Mouse (Mus musculus) heart, embryonic 10.5 days (tissue): ENCODE measurements around the gene Id3. TPM values are rescaled to one million over a fixed set of nuclear protein-coding genes. Genes with fewer than 3 reads are reported as not detected.

Source experiments
- DNase-seq: peaks from one replicate; pipeline ENCODE4 v3.0.0-alpha.2; 2017; ENCODE audit warnings: low spot score
- H3K27ac ChIP-seq: fragments of 300-500 bp; sonication (generic); 2 replicates; pipeline ENCODE4 v1.5.1; 2016; ENCODE audit warnings: mild to moderate bottlenecking
- H3K27me3 ChIP-seq: fragments of 300-500 bp; sonication (generic); 2 replicates; pipeline ENCODE4 v1.6.1; 2016; ENCODE audit warnings: mild to moderate bottlenecking; ENCODE audit not compliant: poor library complexity, insufficient read depth, severe bottlenecking
- H3K36me3 ChIP-seq: fragments of 300-500 bp; sonication (generic); 2 replicates; pipeline ENCODE4 v1.6.1; 2016; ENCODE audit warnings: mild to moderate bottlenecking, moderate library complexity
- H3K4me1 ChIP-seq: fragments of 300-500 bp; sonication (generic); 2 replicates; pipeline ENCODE4 v1.6.1; 2016; ENCODE audit warnings: mild to moderate bottlenecking
- H3K4me3 ChIP-seq: fragments of 300-500 bp; sonication (generic); 2 replicates; pipeline ENCODE4 v1.5.1; 2016; ENCODE audit warnings: mild to moderate bottlenecking, moderate library complexity
- H3K9me3 ChIP-seq: fragments of 300-500 bp; sonication (generic); 2 replicates; pipeline ENCODE4 v1.6.1; 2016; ENCODE audit warnings: mild to moderate bottlenecking, moderate library complexity
- WGBS: fragments of 180-500 bp; shearing (Covaris S2); methylation state at CpG from one replicate; pipeline ENCODE4 v1.1.7; 2016; 5-methylcytosine and 5-hydroxymethylcytosine counted together
- polyA plus RNA-seq: library from polyadenylated mRNA; unstranded; fragments of >200 nt; fragmentation: Nextera tagmentation; extraction: Ambion mirVana; gene quantifications from 2 replicates; pipeline ENCODE4 v1.2.1, GENCODE M21; 2016

The Id3 gene
- polyA plus RNA-seq, 1 experiment from 2014 or later, result 492 TPM

- H3K36me3 ChIP-seq, result no peaks in the 10 kb centered on the region
- peaks cover 4% of the 10 kb centered on the region; the same call in 1 of the 2 replicates for H3K9me3 ChIP-seq
- 50% methylated on average over 13 of the region's 13 CpGs for WGBS
- no peak for DNase-seq
- H3K4me3 ChIP-seq, result no peak overlapping the region
- no peak overlapping the region for H3K27ac ChIP-seq
- no peaks in the 10 kb centered on the region for H3K27me3 ChIP-seq
- H3K4me1 ChIP-seq, result peaks cover 37% of the 10 kb centered on the region
These were observed 15.6 kb upstream of the Id3 start for GRCm38 (mm10) chr4:136127670-136128069.

- 0 out of 2 replicates have a peak overlapping the region, but pooled peaks have one; percentile 32 for H3K27ac ChIP-seq
- H3K27me3 ChIP-seq, result no peaks in the 10 kb centered on the region
- peaks cover 4% of the 10 kb centered on the region; the same call in 1 of the 2 replicates for H3K9me3 ChIP-seq
- 67% methylated on average over 1 of the region's 1 CpGs for WGBS
- no peak for DNase-seq
- H3K4me3 ChIP-seq, result no peak overlapping the region
- H3K4me1 ChIP-seq, result peaks cover 45% of the 10 kb centered on the region
- no peaks in the 10 kb centered on the region for H3K36me3 ChIP-seq
These were observed 13.5 kb upstream of the Id3 start for GRCm38 (mm10) chr4:136129842-136130241.

- H3K27me3 ChIP-seq, result no peaks in the 10 kb centered on the region
- no peaks in the 10 kb centered on the region for H3K36me3 ChIP-seq
- H3K4me1 ChIP-seq, result peaks cover 49% of the 10 kb centered on the region
- no peak for DNase-seq
- H3K4me3 ChIP-seq, result peak overlapping the region; percentile 65
- peak overlapping the region; percentile 97 for H3K27ac ChIP-seq
- WGBS, result 13% methylated on average over 9 of the region's 9 CpGs
- peaks cover 4% of the 10 kb centered on the region; the same call in 1 of the 2 replicates for H3K9me3 ChIP-seq
These were observed 9.5 kb upstream of the Id3 start for GRCm38 (mm10) chr4:136133801-136134200.

- Histone ChIP-seq H3K4me3 (peak overlapping the region; percentile 65), H3K4me1 (peaks cover 56% of the 10 kb centered on the region), H3K9me3 (peaks cover 4% of the 10 kb centered on the region; the same call in 1 of the 2 replicates), H3K36me3 (no peaks in the 10 kb centered on the region), H3K27me3 (no peaks in the 10 kb centered on the region), H3K27ac (peak overlapping the region; percentile 97)
- 0% methylated on average over 15 of the region's 15 CpGs for WGBS
- DNase-seq, result peak; percentile 85
These were observed 8.8 kb upstream of the Id3 start for GRCm38 (mm10) chr4:136134418-136134977.

- Histone ChIP-seq H3K36me3 (no peaks in the 10 kb centered on the region), H3K27ac (peak overlapping the region; percentile 97), H3K4me1 (peaks cover 62% of the 10 kb centered on the region), H3K4me3 (peak overlapping the region; percentile 65), H3K27me3 (no peaks in the 10 kb centered on the region), H3K9me3 (no peaks in the 10 kb centered on the region)
- WGBS, result 1% methylated on average over 50 of the region's 50 CpGs
- no peak for DNase-seq
These were observed 8.1 kb upstream of the Id3 start for GRCm38 (mm10) chr4:136134978-136135873.

GRCm38 (mm10) chr4:136135874-136136728 is 7.2 kb upstream of the Id3 start:
- Histone ChIP-seq H3K9me3 (no peaks in the 10 kb centered on the region), H3K4me3 (peak overlapping the region; percentile 65), H3K27ac (peak overlapping the region; percentile 97), H3K4me1 (peaks cover 71% of the 10 kb centered on the region), H3K27me3 (no peaks in the 10 kb centered on the region), H3K36me3 (no peaks in the 10 kb centered on the region)
- no peak for DNase-seq
- 32% methylated on average over 9 of the region's 9 CpGs for WGBS

GRCm38 (mm10) chr4:136139326-136140110 is 3.8 kb upstream of the Id3 start:
- WGBS, result 50% methylated on average over 17 of the region's 17 CpGs
- Histone ChIP-seq H3K4me1 (peaks cover 80% of the 10 kb centered on the region), H3K36me3 (no peaks in the 10 kb centered on the region), H3K27ac (peak overlapping the region; percentile 95), H3K27me3 (no peaks in the 10 kb centered on the region), H3K9me3 (no peaks in the 10 kb centered on the region), H3K4me3 (no peak overlapping the region; the same call in 1 of the 2 replicates)
- no peak for DNase-seq

GRCm38 (mm10) chr4:136140327-136141250 is 2.7 kb upstream of the Id3 start:
- Histone ChIP-seq H3K4me3 (peak overlapping the region; percentile 38), H3K36me3 (peaks cover 7% of the 10 kb centered on the region; the same call in 1 of the 2 replicates), H3K27me3 (peaks cover 4% of the 10 kb centered on the region; the same call in 1 of the 2 replicates), H3K9me3 (no peaks in the 10 kb centered on the region), H3K27ac (peak overlapping the region; percentile 95), H3K4me1 (peaks cover 76% of the 10 kb centered on the region)
- WGBS, result 8% methylated on average over 31 of the region's 31 CpGs
- DNase-seq, result peak; percentile 98

GRCm38 (mm10) chr4:136142267-136143192 is 767 bp upstream of the Id3 start:
- peaks cover 7% of the 10 kb centered on the region; the same call in 1 of the 2 replicates for H3K36me3 ChIP-seq
- H3K9me3 ChIP-seq, result no peaks in the 10 kb centered on the region
- H3K27ac ChIP-seq, result peak overlapping the region; percentile 95
- 16% methylated on average over 17 of the region's 17 CpGs for WGBS
- H3K27me3 ChIP-seq, result peaks cover 10% of the 10 kb centered on the region; the same call in 1 of the 2 replicates
- no peak for DNase-seq
- peaks cover 77% of the 10 kb centered on the region for H3K4me1 ChIP-seq
- H3K4me3 ChIP-seq, result peak overlapping the region; percentile 85

GRCm38 (mm10) chr4:136144126-136144926 is 1.0 kb downstream of the Id3 start:
- peak overlapping the region; percentile 95 for H3K27ac ChIP-seq
- H3K4me3 ChIP-seq, result peak overlapping the region; percentile 85
- peaks cover 10% of the 10 kb centered on the region; the same call in 1 of the 2 replicates for H3K27me3 ChIP-seq
- peaks cover 81% of the 10 kb centered on the region for H3K4me1 ChIP-seq
- peaks cover 7% of the 10 kb centered on the region; the same call in 1 of the 2 replicates for H3K36me3 ChIP-seq
- WGBS, result under 1% methylated on average over 48 of the region's 50 CpGs
- no peaks in the 10 kb centered on the region for H3K9me3 ChIP-seq
- DNase-seq, result peak; percentile 89
